Mouse (Mus musculus) forebrain, embryonic 14.5 days (tissue): ENCODE data around the gene Neu3. TPM values are rescaled to one million over a fixed set of nuclear protein-coding genes. Genes with fewer than 3 reads are reported as not detected.
A peak's percentile ranks its signal among the peaks of the same experiment; 100 is the strongest.
"Not testable (repeated sequence)": the region's sequence is repeated elsewhere in the genome, so short reads cannot be mapped to it uniquely, and the experiment has no call there.

Source experiments
- ATAC-seq: fragments of 200-750 bp; cut with Nextera tagmentation; 2 replicates; pipeline ENCODE4 v1.8.0; 2017; ENCODE audit warnings: mild to moderate bottlenecking, moderate library complexity
- DNase-seq: peaks from one replicate; pipeline ENCODE4 v3.0.0-alpha.2; 2015; ENCODE audit warnings: low spot score
- H3K27ac ChIP-seq: fragments of 300-500 bp; sonication (generic); 2 replicates; pipeline ENCODE4 v1.5.1; 2014; ENCODE audit warnings: low read depth, mild to moderate bottlenecking, control low read depth, low read length, moderate library complexity
- H3K27me3 ChIP-seq: fragments of 300-500 bp; sonication (generic); replicated peaks from 2 replicates; pipeline ENCODE4 v1.6.1; 2014; ENCODE audit warnings: low read length, control low read depth, mixed read lengths; ENCODE audit not compliant: control insufficient read depth, insufficient read depth
- H3K36me3 ChIP-seq: fragments of 300-500 bp; sonication (generic); 2 replicates; pipeline ENCODE4 v1.6.1; 2014; ENCODE audit warnings: low read length, control low read depth; ENCODE audit not compliant: control insufficient read depth, insufficient read depth
- H3K4me1 ChIP-seq: fragments of 300-500 bp; sonication (generic); 2 replicates; pipeline ENCODE4 v1.6.1; 2014; ENCODE audit warnings: antibody characterized with exemption, low read length, control low read depth; ENCODE audit not compliant: control insufficient read depth, insufficient read depth
- H3K4me2 ChIP-seq: fragments of 300-500 bp; sonication (generic); 2 replicates; pipeline ENCODE4 v1.6.1; 2014; ENCODE audit warnings: mild to moderate bottlenecking, control low read depth, low read length
- H3K4me3 ChIP-seq: fragments of 300-500 bp; sonication (generic); 2 replicates; pipeline ENCODE4 v1.5.1; 2014; ENCODE audit warnings: low read depth, low read length, control low read depth
- H3K9ac ChIP-seq: fragments of 300-500 bp; sonication (generic); 2 replicates; pipeline ENCODE4 v1.6.1; 2014; ENCODE audit warnings: mild to moderate bottlenecking, low read length, control low read depth, moderate library complexity
- H3K9me3 ChIP-seq: fragments of 300-500 bp; sonication (generic); replicated peaks from 2 replicates; pipeline ENCODE4 v1.6.1; 2016; ENCODE audit warnings: low read length, control low read depth, mixed read lengths; ENCODE audit not compliant: control insufficient read depth
- WGBS: fragments of 180-500 bp; shearing (Covaris S2); extraction: QIAGEN DNeasy Blood & Tissue Kit; methylation state at CpG from one replicate; pipeline ENCODE4 v1.1.7; 2014; 5-methylcytosine and 5-hydroxymethylcytosine counted together
- polyA plus RNA-seq: library from polyadenylated mRNA; unstranded; fragments of >200 nt; fragmentation: Nextera tagmentation; extraction: Ambion mirVana; gene quantifications from 2 replicates; pipeline ENCODE4 v1.2.1, GENCODE M21; 2014

Gene Neu3
- polyA plus RNA-seq, 1 experiment from 2014 or later = 0.81 TPM

GRCm38 (mm10) chr7:99807043-99807442, 21.2 kb downstream of the Neu3 start:
- not testable (repeated sequence) for H3K9me3 ChIP-seq, H3K9ac ChIP-seq, H3K4me2 ChIP-seq, H3K4me3 ChIP-seq, H3K27ac ChIP-seq, H3K4me1 ChIP-seq, ATAC-seq, H3K36me3 ChIP-seq, H3K27me3 ChIP-seq, DNase-seq
- WGBS = 87% methylated on average over 7 of the region's 7 CpGs

GRCm38 (mm10) chr7:99805340-99805739, 22.9 kb downstream of the Neu3 start:
- H3K4me2 ChIP-seq = no peak overlapping the region
- ATAC-seq (no peak), DNase-seq (no peak)
- 98% methylated on average over 1 of the region's 1 CpGs for WGBS
- H3K27ac ChIP-seq = no peak overlapping the region
- no peaks in the 10 kb centered on the region for H3K36me3 ChIP-seq
- H3K4me1 ChIP-seq = no peaks in the 10 kb centered on the region
- H3K27me3 ChIP-seq = no peaks in the 10 kb centered on the region
- no peaks in the 10 kb centered on the region for H3K9me3 ChIP-seq
- H3K9ac ChIP-seq = no peak overlapping the region
- H3K4me3 ChIP-seq = no peak overlapping the region

GRCm38 (mm10) chr7:99804033-99804432, 24.2 kb downstream of the Neu3 start:
- H3K4me3 ChIP-seq, H3K4me1 ChIP-seq, H3K9ac ChIP-seq, H3K36me3 ChIP-seq, DNase-seq, H3K27me3 ChIP-seq, H3K9me3 ChIP-seq, ATAC-seq, H3K4me2 ChIP-seq, H3K27ac ChIP-seq: not testable (repeated sequence)
- WGBS = 87% methylated on average over 3 of the region's 3 CpGs

GRCm38 (mm10) chr7:99803535-99803934, 24.7 kb downstream of the Neu3 start:
- Histone ChIP-seq H3K4me1 (no peaks in the 10 kb centered on the region), H3K36me3 (no peaks in the 10 kb centered on the region), H3K4me3 (no peak overlapping the region), H3K4me2 (no peak overlapping the region), H3K9me3 (no peaks in the 10 kb centered on the region), H3K27ac (no peak overlapping the region), H3K27me3 (no peaks in the 10 kb centered on the region), H3K9ac (no peak overlapping the region)
- WGBS = 82% methylated on average over 8 of the region's 8 CpGs
- ATAC-seq = no peak
- no peak for DNase-seq

GRCm38 (mm10) chr7:99799118-99799517, 29.1 kb downstream of the Neu3 start:
- no peak overlapping the region for H3K27ac ChIP-seq
- H3K4me1 ChIP-seq = peaks cover 11% of the 10 kb centered on the region
- no peaks in the 10 kb centered on the region for H3K9me3 ChIP-seq
- no peak overlapping the region for H3K9ac ChIP-seq
- no peaks in the 10 kb centered on the region for H3K27me3 ChIP-seq
- WGBS = 85% methylated on average over 7 of the region's 7 CpGs
- no peaks in the 10 kb centered on the region for H3K36me3 ChIP-seq
- no peak for DNase-seq
- no peak overlapping the region for H3K4me3 ChIP-seq
- H3K4me2 ChIP-seq = no peak overlapping the region
- no peak for ATAC-seq

- Histone ChIP-seq H3K9ac (no peak overlapping the region), H3K27me3 (no peaks in the 10 kb centered on the region), H3K9me3 (no peaks in the 10 kb centered on the region), H3K4me2 (no peak overlapping the region), H3K36me3 (no peaks in the 10 kb centered on the region), H3K27ac (no peak overlapping the region), H3K4me3 (no peak overlapping the region), H3K4me1 (peaks cover 11% of the 10 kb centered on the region)
- WGBS = 31% methylated on average over 6 of the region's 6 CpGs
- ATAC-seq (peak; percentile 75), DNase-seq (peak; percentile 94)
Measured at GRCm38 (mm10) chr7:99797911-99798647, 30.1 kb downstream of the Neu3 start.

- Histone ChIP-seq H3K4me1 (peaks cover 11% of the 10 kb centered on the region), H3K27me3 (no peaks in the 10 kb centered on the region), H3K4me3 (no peak overlapping the region), H3K27ac (no peak overlapping the region), H3K36me3 (no peaks in the 10 kb centered on the region), H3K4me2 (no peak overlapping the region), H3K9me3 (no peaks in the 10 kb centered on the region), H3K9ac (no peak overlapping the region)
- DNase-seq (no peak), ATAC-seq (no peak)
- WGBS = 64% methylated on average over 3 of the region's 3 CpGs
Measured at GRCm38 (mm10) chr7:99797261-99797660, 31.0 kb downstream of the Neu3 start.

GRCm38 (mm10) chr7:99796471-99796870, 31.7 kb downstream of the Neu3 start:
- Histone ChIP-seq H3K4me2 (no peak overlapping the region), H3K9me3 (no peaks in the 10 kb centered on the region), H3K4me3 (no peak overlapping the region), H3K9ac (no peak overlapping the region), H3K4me1 (peaks cover 11% of the 10 kb centered on the region), H3K27ac (no peak overlapping the region), H3K36me3 (no peaks in the 10 kb centered on the region), H3K27me3 (no peaks in the 10 kb centered on the region)
- ATAC-seq (no peak), DNase-seq (no peak)
- 70% methylated on average over 3 of the region's 3 CpGs for WGBS

GRCm38 (mm10) chr7:99795192-99795981, 32.8 kb downstream of the Neu3 start:
- H3K4me1 ChIP-seq = peaks cover 11% of the 10 kb centered on the region
- DNase-seq = peak; percentile 80
- H3K4me3 ChIP-seq = no peak overlapping the region; the same call in 1 of the 2 replicates
- 6% methylated on average over 17 of the region's 17 CpGs for WGBS
- H3K4me2 ChIP-seq = peak overlapping the region; percentile 44
- no peaks in the 10 kb centered on the region for H3K36me3 ChIP-seq
- ATAC-seq = peak; percentile 70
- H3K9me3 ChIP-seq = no peaks in the 10 kb centered on the region
- H3K27ac ChIP-seq = 0 out of 2 replicates have a peak overlapping the region, but pooled peaks have one; percentile 27
- H3K9ac ChIP-seq = peak overlapping the region; percentile 40
- H3K27me3 ChIP-seq = no peaks in the 10 kb centered on the region
